Mouse (Mus musculus) left cerebral cortex, adult 18-20 months (tissue): Measurements from ENCODE around the gene Jpt1. TPM values are rescaled to one million over a fixed set of nuclear protein-coding genes. Genes with fewer than 3 reads are reported as not detected.
"Not testable (repeated sequence)": the region's sequence is repeated elsewhere in the genome, so short reads cannot be mapped to it uniquely, and the experiment has no call there.

Experiments used
- DNase-seq, 2 experiments: peaks; one replicate each; pipeline ENCODE4 v3.0.0; 2021 to 2022; ENCODE audit warnings: low spot score in 2 of 2, mixed read lengths in 1 of 2
- total RNA-seq, 2 experiments: library from RNA; stranded (reverse); gene quantifications; 2 replicates each; pipeline ENCODE4 v1.2.3; 2021

The Jpt1 gene
- total RNA-seq, 2 experiments from 2014 or later = 157 TPM

GRCm38 (mm10) chr11:115512407-115513183 lies 1.6 kb downstream of the Jpt1 start:
- no peak for DNase-seq

GRCm38 (mm10) chr11:115512004-115512403 lies 2.2 kb downstream of the Jpt1 start:
- no peak for DNase-seq

GRCm38 (mm10) chr11:115511121-115511520 lies 3.1 kb downstream of the Jpt1 start:
- no peak for DNase-seq

DNA sequence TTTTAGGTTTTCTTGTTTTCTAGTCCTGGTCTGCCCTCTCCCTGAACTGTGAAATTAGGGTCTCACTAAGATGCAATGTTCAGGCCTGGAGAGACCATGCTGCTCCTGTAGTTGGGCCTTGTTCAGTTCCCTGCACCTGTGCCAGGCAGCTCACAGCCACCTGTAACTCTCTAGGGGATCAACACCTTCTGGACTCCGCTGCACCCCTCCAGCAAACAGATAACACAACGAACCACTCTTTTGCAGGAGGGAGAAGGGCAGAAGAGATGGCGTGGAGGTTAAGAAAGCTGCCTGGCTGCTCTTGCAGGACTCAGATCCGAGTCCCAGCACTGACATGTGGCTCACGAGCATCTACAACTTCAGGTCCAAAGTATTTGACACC lies 3.7 kb downstream of the Jpt1 start:
- DNase-seq = no peak

DNA sequence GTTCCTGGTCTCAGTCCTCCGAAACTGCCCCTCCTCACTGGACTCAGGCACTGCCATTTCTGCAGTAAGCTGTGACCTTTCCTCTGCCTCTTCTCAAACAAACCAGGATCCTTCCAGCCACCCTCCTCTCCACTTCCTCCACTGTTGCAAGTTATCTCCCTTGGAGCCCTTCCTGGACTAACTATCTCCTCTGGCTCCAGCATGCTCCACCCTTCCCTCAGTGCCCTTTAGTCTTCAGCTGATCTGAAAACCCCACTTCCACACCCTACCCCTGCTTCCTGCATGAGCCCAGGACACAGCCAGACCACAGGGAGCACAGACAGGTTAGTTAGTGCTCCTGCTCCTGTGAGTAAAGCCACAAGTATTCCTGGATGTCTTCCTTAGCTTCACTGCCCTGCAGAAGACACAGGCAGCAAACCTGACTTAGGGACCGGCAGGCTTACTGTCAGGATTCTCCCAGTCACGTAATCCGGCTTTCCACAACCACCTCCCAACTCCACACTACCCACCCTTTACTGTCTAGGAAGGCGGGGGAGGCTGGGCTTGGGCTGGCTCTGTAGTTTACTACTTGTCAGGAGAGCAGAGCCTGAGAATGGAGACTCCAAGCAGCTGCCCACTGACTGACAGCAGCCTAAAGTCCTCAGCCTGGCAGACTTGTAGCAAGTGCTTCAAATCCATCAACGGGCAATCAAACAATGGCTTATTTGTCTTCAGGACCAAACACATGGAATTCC lies 4.2 kb downstream of the Jpt1 start:
- DNase-seq = no peak

DNA sequence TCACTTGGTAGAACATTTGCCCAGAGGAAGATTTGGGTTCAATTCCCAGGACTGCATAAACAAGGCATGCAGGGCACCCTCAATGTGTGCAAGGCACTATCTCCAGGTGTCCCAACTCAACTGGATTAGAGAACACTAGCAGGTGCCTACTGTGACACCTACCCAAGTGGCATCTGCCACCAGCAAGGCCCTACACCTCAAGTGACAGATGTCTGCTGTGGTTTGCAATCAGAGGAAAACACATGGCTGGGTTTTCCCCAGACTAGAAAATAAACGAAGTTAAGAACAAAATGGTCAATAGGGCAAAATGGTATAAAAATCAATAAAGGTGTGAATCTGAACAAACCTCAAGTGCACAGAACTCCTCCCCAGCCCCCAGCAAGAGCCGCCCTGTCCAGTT lies 6.1 kb downstream of the Jpt1 start:
- DNase-seq = no peak

DNA sequence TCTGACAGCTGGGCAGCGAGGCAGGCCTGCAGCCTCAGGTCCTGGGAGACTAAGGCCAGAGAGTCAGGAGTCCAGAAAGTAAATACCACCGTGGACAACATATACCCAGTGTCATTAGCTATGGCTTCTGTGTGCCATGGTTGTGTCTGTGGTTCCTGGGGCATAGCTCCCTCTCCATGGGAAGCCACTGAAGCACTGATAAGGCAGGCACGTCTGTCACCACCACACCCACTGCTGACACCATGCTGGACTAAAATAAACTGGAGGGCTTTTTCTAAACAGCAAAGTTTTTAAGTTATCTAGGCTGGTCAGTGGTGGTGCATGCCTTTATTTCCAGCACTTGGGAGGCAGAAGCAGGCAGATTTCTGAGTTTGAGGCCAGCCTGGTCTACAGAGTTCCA lies 7.6 kb downstream of the Jpt1 start:
- no peak for DNase-seq

GRCm38 (mm10) chr11:115502636-115503035 lies 11.6 kb downstream of the Jpt1 start:
- DNase-seq = no peak

DNA sequence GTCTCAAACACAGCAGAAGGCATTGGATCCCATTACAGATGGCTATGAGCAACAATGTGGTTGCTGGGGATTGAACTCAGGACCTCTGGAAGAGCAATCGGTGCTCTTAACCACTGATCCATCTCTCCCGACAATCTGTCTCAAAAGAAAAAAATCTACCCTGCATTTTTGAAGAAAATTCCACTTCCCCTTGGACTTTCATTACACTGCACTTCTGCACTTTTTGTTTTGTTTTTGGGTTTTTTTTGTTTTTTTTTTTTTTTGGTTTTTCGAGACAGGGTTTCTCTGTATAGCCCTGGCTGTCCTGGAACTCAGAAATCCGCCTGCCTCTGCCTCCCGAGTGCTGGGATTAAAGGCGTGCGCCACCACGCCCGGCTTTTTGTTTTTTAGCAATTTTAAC lies 17.6 kb downstream of the Jpt1 start:
- DNase-seq = not testable (repeated sequence)

- DNase-seq = no peak
These were observed 21.8 kb downstream of the Jpt1 start for GRCm38 (mm10) chr11:115492387-115492786.

- peak; percentile 72 to 84 for DNase-seq
These were observed 22.7 kb downstream of the Jpt1 start, which contains the start of gene Nt5c for GRCm38 (mm10) chr11:115491356-115492083. Gene Nt5c, minus strand, starts transcription at chr11:115491862.

- no peak for DNase-seq
These were observed 23.5 kb downstream of the Jpt1 start for GRCm38 (mm10) chr11:115490441-115491355.

DNA sequence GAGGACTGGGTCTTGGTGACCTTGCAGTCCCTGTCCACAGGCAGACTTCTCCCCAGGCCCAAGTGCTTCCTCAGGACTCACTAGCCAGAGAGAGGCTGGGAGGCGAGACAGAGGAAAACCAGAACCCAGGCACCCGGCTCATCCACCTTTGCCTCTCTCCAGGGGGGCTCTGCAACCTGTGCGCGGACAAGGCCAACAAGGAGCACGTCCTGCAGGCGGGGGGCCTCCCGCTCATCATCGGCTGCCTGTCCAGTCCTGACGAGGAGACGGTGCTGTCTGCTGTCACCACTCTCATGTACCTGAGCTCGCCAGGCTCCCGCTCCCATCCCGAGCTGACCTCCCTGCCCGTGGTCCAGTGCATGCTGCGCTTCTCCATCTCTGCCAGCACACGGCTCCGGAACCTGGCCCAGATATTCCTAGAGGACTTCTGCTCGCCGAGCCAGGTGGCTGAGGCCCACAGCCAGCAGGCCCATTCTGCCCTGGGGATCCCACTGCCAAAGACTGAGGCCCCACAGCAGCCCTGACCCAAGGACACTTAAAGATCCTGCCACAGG lies 25.6 kb downstream of the Jpt1 start:
- no peak for DNase-seq

DNA sequence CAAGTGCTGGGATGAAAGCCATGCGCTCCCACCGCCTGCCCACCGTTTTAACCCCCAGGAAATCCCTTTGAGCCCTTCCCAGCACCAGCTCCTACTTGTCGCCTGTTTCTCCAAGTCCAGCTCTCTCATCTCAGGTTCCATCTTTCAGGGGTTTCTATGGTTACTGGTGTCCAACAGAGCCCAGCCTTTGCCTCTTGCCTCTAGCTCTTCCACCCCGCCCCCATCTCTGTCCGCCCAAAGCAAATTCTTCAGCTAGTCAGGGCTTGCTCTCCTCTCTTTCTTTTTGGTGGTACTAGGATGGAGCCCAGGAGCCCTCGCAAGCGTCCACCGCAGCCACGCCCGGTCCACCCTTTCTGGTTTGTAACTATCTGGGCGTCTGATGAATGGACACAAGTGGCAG lies 29.0 kb downstream of the Jpt1 start:
- DNase-seq = no peak

DNA sequence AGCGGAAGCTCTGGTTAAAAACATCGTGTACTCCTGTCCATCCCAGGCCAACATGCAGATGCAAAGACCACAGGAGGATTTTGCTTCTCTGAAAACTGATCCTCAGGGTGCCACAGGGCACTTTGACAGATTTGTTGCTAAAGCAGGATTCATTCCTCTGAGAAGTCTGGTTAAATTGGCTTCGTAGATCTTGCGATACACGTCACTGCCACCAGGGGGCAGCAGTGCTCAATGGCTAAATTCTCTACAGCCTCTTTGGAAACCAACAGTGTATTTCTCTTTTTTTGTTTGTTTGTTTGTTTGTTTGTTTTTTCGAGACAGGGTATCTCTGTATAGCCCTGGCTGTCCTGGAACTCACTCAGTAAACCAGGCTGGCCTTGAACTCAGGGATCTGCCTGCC lies 30.5 kb downstream of the Jpt1 start:
- peak; percentile 79 to 81 for DNase-seq

DNA sequence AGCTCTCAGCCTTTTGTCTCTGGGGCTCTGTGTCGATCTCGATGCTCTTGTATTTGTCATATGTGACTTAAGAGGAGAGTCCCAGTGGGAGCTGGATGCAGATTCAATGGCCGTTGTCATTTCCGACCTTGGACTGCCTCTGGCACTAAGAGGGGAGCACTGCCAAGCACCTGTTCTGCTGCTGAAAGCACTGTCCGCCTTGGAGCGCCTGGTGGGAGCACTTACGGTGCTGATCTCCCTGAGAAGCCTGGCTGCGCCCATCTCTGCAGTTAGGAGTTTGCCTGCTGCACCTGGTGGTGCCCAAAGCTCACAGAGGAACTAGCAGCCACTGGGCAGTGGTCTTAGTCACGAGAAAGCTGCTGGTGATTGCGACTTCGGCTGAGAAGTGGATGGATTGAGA lies 30.9 kb downstream of the Jpt1 start:
- DNase-seq = no peak

- peak; percentile 54 to 68 for DNase-seq
These were observed 32.5 kb downstream of the Jpt1 start for GRCm38 (mm10) chr11:115481553-115482259.

GRCm38 (mm10) chr11:115478296-115478938 lies 35.8 kb downstream of the Jpt1 start:
- no peak for DNase-seq

- DNase-seq = not testable (repeated sequence)
These were observed 36.8 kb downstream of the Jpt1 start for GRCm38 (mm10) chr11:115477388-115477787.
